Mouse (Mus musculus) midbrain, embryonic 14.5 days (tissue): ENCODE measurements at regions not wholly inside any gene's neighbourhood (a gene's known extent, or its start where the extent isn't known, plus 50 kb on each side); places are given as distances from the start of the nearest gene placed in this dataset.

ENCODE experiments used
- ATAC-seq: fragments of 200-750 bp; cut with Nextera tagmentation; 2 replicates; pipeline ENCODE4 v1.8.0; 2017; ENCODE audit warnings: moderate number of reproducible peaks, moderate library complexity; ENCODE audit not compliant: low FRiP score, low TSS enrichment
- DNase-seq: peaks from one replicate; pipeline ENCODE4 v3.0.0-alpha.2; 2015
- H3K27ac ChIP-seq: fragments of 300-500 bp; sonication (generic); replicated peaks from 2 replicates; pipeline ENCODE4 v1.5.1; 2014; ENCODE audit warnings: mild to moderate bottlenecking, low read depth, low read length, moderate library complexity
- H3K27me3 ChIP-seq: fragments of 300-500 bp; sonication (generic); 2 replicates; pipeline ENCODE4 v1.6.1; 2014; ENCODE audit warnings: low read length, control low read depth, mixed read lengths; ENCODE audit not compliant: control insufficient read depth, insufficient read depth
- H3K36me3 ChIP-seq: fragments of 300-500 bp; sonication (generic); 2 replicates; pipeline ENCODE4 v1.6.1; 2014; ENCODE audit warnings: low read length, control low read depth; ENCODE audit not compliant: control insufficient read depth, insufficient read depth
- H3K4me1 ChIP-seq: fragments of 300-500 bp; sonication (generic); 2 replicates; pipeline ENCODE4 v1.6.1; 2014; ENCODE audit warnings: mild to moderate bottlenecking, antibody characterized with exemption, low read length, control low read depth; ENCODE audit not compliant: control insufficient read depth, insufficient read depth
- H3K4me2 ChIP-seq: fragments of 300-500 bp; sonication (generic); 2 replicates; pipeline ENCODE4 v1.6.1; 2014; ENCODE audit warnings: mild to moderate bottlenecking, low read length, moderate library complexity
- H3K4me3 ChIP-seq: fragments of 300-500 bp; sonication (generic); replicated peaks from 2 replicates; pipeline ENCODE4 v1.5.1; 2014; ENCODE audit warnings: low read depth, low read length
- H3K9ac ChIP-seq: fragments of 300-500 bp; sonication (generic); replicated peaks from 2 replicates; pipeline ENCODE4 v1.6.1; 2014; ENCODE audit warnings: mild to moderate bottlenecking, low read length, moderate library complexity
- H3K9me3 ChIP-seq: fragments of 300-500 bp; sonication (generic); 2 replicates; pipeline ENCODE4 v1.6.1; 2016; ENCODE audit warnings: low read length, control low read depth, mixed read lengths; ENCODE audit not compliant: control insufficient read depth
- WGBS: fragments of 180-500 bp; shearing (Covaris S2); extraction: QIAGEN DNeasy Blood & Tissue Kit; methylation state at CpG from one replicate; pipeline ENCODE4 v1.1.7; 2014; 5-methylcytosine and 5-hydroxymethylcytosine counted together

- peaks cover 7% of the 10 kb centered on the region for H3K4me1 ChIP-seq
- H3K27me3 ChIP-seq = no peaks in the 10 kb centered on the region; the same call in 1 of the 2 replicates
- H3K9me3 ChIP-seq = no peaks in the 10 kb centered on the region
- peak overlapping the region; percentile 70 for H3K9ac ChIP-seq
- ATAC-seq = peak; percentile 86
- no peaks in the 10 kb centered on the region for H3K36me3 ChIP-seq
- WGBS = 14% methylated on average over 39 of the region's 68 CpGs
- peak overlapping the region; percentile 63 for H3K4me2 ChIP-seq
- peak; percentile 86 for DNase-seq
- peak overlapping the region; percentile 87 for H3K27ac ChIP-seq
- H3K4me3 ChIP-seq = peak overlapping the region; percentile 35
These were observed 336.9 kb downstream of the H2al1j start for GRCm38 (mm10) chrX:11664330-11665061.

- Histone ChIP-seq H3K4me2 (peak overlapping the region; percentile 63), H3K9ac (peak overlapping the region; percentile 70), H3K9me3 (no peaks in the 10 kb centered on the region), H3K4me1 (peaks cover 7% of the 10 kb centered on the region), H3K36me3 (no peaks in the 10 kb centered on the region), H3K4me3 (peak overlapping the region; percentile 35), H3K27me3 (no peaks in the 10 kb centered on the region; the same call in 1 of the 2 replicates), H3K27ac (peak overlapping the region; percentile 87)
- DNase-seq (peak; percentile 18), ATAC-seq (no peak; the same call in 1 of the 2 replicates)
- WGBS = 24% methylated on average over 29 of the region's 30 CpGs
These were observed 337.7 kb downstream of the H2al1j start for GRCm38 (mm10) chrX:11665077-11665974.

- no peaks in the 10 kb centered on the region for H3K36me3 ChIP-seq
- no peak overlapping the region for H3K9ac ChIP-seq
- no peak overlapping the region for H3K4me2 ChIP-seq
- no peak overlapping the region for H3K27ac ChIP-seq
- H3K9me3 ChIP-seq = no peaks in the 10 kb centered on the region
- H3K27me3 ChIP-seq = no peaks in the 10 kb centered on the region
- H3K4me3 ChIP-seq = no peak overlapping the region
- 34% methylated on average over 6 of the region's 15 CpGs for WGBS
- DNase-seq (peak; percentile 36), ATAC-seq (no peak)
- H3K4me1 ChIP-seq = peaks cover 7% of the 10 kb centered on the region
These were observed 338.9 kb downstream of the H2al1j start for GRCm38 (mm10) chrX:11666517-11666916.

DNA sequence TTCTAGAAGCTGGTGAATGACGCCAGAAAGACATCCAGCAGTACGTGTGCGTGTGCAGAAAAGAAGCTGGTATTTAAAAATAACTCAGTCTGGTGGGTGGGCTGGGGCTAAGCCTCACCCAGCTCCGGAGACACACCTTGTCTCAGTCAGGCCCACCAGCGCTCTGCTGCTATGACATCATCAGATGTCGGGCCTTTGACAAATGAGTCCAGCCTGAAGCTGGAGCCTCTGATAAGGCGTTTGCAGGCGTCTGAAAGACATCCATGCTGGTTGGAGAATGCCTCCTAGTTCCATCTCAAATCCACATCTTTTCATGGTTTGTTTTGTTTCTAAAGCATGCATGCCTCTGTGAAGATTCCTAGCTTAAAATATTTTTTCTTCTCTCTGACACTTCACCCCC lies 344.2 kb downstream of the H2al1j start:
- H3K9me3 ChIP-seq = no peaks in the 10 kb centered on the region
- DNase-seq (no peak), ATAC-seq (no peak)
- H3K4me3 ChIP-seq = no peak overlapping the region
- H3K27me3 ChIP-seq = no peaks in the 10 kb centered on the region
- H3K4me2 ChIP-seq = no peak overlapping the region
- H3K4me1 ChIP-seq = no peaks in the 10 kb centered on the region
- H3K27ac ChIP-seq = no peak overlapping the region
- 68% methylated on average over 8 of the region's 8 CpGs for WGBS
- no peak overlapping the region for H3K9ac ChIP-seq
- no peaks in the 10 kb centered on the region for H3K36me3 ChIP-seq

GRCm38 (mm10) chrX:11678086-11678485 lies 350.5 kb downstream of the H2al1j start:
- DNase-seq (no peak), ATAC-seq (no peak)
- no peaks in the 10 kb centered on the region for H3K36me3 ChIP-seq
- no peak overlapping the region for H3K4me2 ChIP-seq
- no peak overlapping the region for H3K4me3 ChIP-seq
- H3K9ac ChIP-seq = no peak overlapping the region
- no peaks in the 10 kb centered on the region for H3K4me1 ChIP-seq
- WGBS = 80% methylated on average over 2 of the region's 2 CpGs
- no peak overlapping the region for H3K27ac ChIP-seq
- H3K27me3 ChIP-seq = no peaks in the 10 kb centered on the region
- H3K9me3 ChIP-seq = no peaks in the 10 kb centered on the region

DNA sequence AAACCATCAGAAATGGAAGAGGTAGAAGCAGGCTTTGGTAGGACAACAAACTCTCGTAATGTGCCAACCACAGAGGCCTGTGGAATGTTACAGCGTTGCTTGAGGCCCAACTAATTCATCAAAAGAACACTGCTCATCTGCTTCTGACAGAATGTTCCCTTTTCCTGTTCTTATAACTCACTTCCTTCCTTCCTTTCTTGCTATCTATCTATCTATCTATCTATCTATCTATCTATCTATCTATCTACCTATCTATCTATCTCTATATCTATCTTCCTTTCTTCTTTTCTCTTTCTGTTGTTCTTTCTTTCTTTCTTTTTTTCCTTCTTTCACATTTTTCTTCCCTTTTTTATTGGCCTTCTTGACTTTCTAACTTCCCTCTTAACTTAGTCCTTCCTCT lies 353.7 kb downstream of the H2al1j start:
- Histone ChIP-seq H3K9me3 (no peaks in the 10 kb centered on the region), H3K4me3 (no peak overlapping the region), H3K36me3 (no peaks in the 10 kb centered on the region), H3K27ac (no peak overlapping the region), H3K4me1 (no peaks in the 10 kb centered on the region), H3K9ac (no peak overlapping the region), H3K27me3 (no peaks in the 10 kb centered on the region), H3K4me2 (no peak overlapping the region)
- ATAC-seq (no peak), DNase-seq (no peak)
- WGBS = 77% methylated on average over 2 of the region's 2 CpGs

- Histone ChIP-seq H3K4me1 (no peaks in the 10 kb centered on the region), H3K27me3 (no peaks in the 10 kb centered on the region), H3K27ac (peak overlapping the region; percentile 20; the same call in 1 of the 2 replicates), H3K9ac (no peak overlapping the region; the same call in 1 of the 2 replicates), H3K4me3 (no peak overlapping the region), H3K9me3 (no peaks in the 10 kb centered on the region), H3K36me3 (no peaks in the 10 kb centered on the region), H3K4me2 (no peak overlapping the region)
- WGBS = 49% methylated on average over 18 of the region's 18 CpGs
- ATAC-seq (no peak), DNase-seq (no peak)
These were observed 362.4 kb downstream of the H2al1j start for GRCm38 (mm10) chrX:11689989-11690405.

DNA sequence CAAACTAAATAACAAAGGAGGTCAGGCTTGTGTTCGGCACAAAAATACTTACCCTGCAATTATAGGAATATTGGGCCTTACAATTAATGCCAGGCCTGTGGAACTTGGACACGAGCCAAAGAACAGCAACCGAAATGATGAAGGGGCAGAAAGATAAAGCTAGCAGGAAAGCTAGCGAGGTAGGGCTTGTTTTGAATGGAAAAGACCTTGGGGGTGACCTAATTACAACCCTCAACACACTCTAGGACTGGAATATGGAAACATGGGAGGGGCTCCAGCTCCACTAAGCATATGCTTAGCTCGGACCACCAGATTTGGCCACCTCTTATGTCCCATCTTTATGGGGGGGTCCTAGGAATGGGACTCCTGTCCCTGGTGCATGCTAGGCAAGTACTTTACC lies 362.8 kb downstream of the H2al1j start:
- ATAC-seq = no peak
- WGBS = 40% methylated on average over 5 of the region's 5 CpGs

More for the DNA sequence above, 362.8 kb downstream of the H2al1j start:
- H3K27me3 ChIP-seq = no peaks in the 10 kb centered on the region
- no peak overlapping the region for H3K4me3 ChIP-seq
- no peaks in the 10 kb centered on the region for H3K4me1 ChIP-seq
- peak; percentile 33 for DNase-seq
- H3K36me3 ChIP-seq = no peaks in the 10 kb centered on the region
- H3K9ac ChIP-seq = no peak overlapping the region
- H3K4me2 ChIP-seq = no peak overlapping the region
- H3K27ac ChIP-seq = peak overlapping the region; percentile 20; the same call in 1 of the 2 replicates
- H3K9me3 ChIP-seq = no peaks in the 10 kb centered on the region
